20 mouse cellular contexts compared by ENCODE assay signal in the genomic region with DNA sequence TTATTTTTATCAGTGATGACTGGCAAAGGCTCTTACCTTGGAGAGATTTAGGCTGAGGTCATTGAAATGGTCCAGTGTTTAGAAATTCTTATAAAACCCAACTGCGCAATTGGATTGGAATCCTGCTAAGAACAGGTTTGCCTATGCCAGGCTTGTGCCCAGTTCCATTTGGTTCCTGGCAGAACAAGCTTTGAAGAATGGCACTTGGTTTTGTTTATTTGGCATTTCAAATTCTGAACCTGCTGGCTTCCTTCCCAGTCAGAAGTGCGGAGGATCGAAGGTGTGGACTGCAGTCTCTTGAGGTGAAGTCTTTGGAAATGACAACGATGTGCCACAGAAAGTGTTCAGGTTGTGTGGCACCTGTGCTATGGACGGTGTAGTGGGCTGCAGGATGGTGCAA.
DNase-seq lines count a peak whose midpoint lies in the region; ATAC-seq lines count a peak whose summit lies in the region.
"Had no signal": no experiment of that assay in that cellular context is flagged by ENCODE, and none has a peak within 500 bp of the region (broad histone marks: within the 10 kb centered on the region; RNA-seq: fewer than 3 reads in every experiment).

No protein-coding gene starts in this region.

- H3K9me3 ChIP-seq in kidney, embryonic 16.5 days (ENCODE audit: low read length): no peaks in the 10 kb centered on the region
- H3K9me3 ChIP-seq in limb, embryonic 10.5 days (replicated peaks): no peaks in the 10 kb centered on the region
- H3K9me3 ChIP-seq: embryonic facial prominence, embryonic 13.5 days; forebrain, embryonic 13.5 days; heart, embryonic 13.5 days; hindbrain, embryonic 15.5 days had no signal

- no peak for DNase-seq in cerebellum, postnatal 4 days (ENCODE audit: low spot score in 2 of 2)
- DNase-seq in cerebellum, adult 11-12 months: peak; percentile 88
- DNase-seq in cerebellum, adult 9-10 months: peak; percentile 94
- DNase-seq in cerebellum, postnatal 25 days: peak; percentile 78 to 81
- no peak for DNase-seq in right cerebral cortex, postnatal 4 days
- DNase-seq in limb, embryonic 10.5 days (ENCODE audit: low spot score): no peak
- DNase-seq: adrenal gland, postnatal 10 days; B cell, adult 2 months; gastrocnemius, postnatal 36 days; heart, adult 11 months; heart, postnatal 36 days had no signal

- WGBS in kidney, embryonic 16.5 days: 91% methylated on average over 5 of the region's 5 CpGs
- WGBS in limb, embryonic 10.5 days: 91% methylated on average over 5 of the region's 5 CpGs

- H3K27ac ChIP-seq in kidney, embryonic 16.5 days (ENCODE audit: low read length): no peak overlapping the region
- H3K27ac ChIP-seq in limb, embryonic 10.5 days: no peak overlapping the region
- H3K27ac ChIP-seq: embryonic facial prominence, embryonic 13.5 days; forebrain, embryonic 13.5 days; heart, embryonic 13.5 days; hindbrain, embryonic 15.5 days had no signal

- ATAC-seq in cerebellum, adult (ENCODE audit: insufficient number of reproducible peaks, low FRiP score, low TSS enrichment): peak; percentile 75
- no peak for ATAC-seq in kidney, embryonic 16.5 days (ENCODE audit: low FRiP score, low TSS enrichment)
- ATAC-seq: CD4-positive, CD25-positive, alpha-beta regulatory T cell, adult 4 months; forebrain, embryonic 13.5 days; intestine, embryonic 16.5 days had no signal

- no peak overlapping the region for H3K4me3 ChIP-seq in kidney, embryonic 16.5 days (ENCODE audit: low read length)
- H3K4me3 ChIP-seq in limb, embryonic 10.5 days: no peak overlapping the region
- H3K4me3 ChIP-seq: embryonic facial prominence, embryonic 13.5 days; forebrain, embryonic 13.5 days; heart, embryonic 13.5 days; hindbrain, embryonic 15.5 days had no signal

- no peak overlapping the region for H3K9ac ChIP-seq in kidney, embryonic 16.5 days (replicated peaks; ENCODE audit: low read length)
- H3K9ac ChIP-seq: embryonic facial prominence, embryonic 13.5 days; forebrain, embryonic 13.5 days; heart, embryonic 13.5 days; hindbrain, embryonic 15.5 days had no signal

- no peaks in the 10 kb centered on the region for H3K36me3 ChIP-seq in kidney, embryonic 16.5 days (ENCODE audit: insufficient read depth, low read length)
- no peaks in the 10 kb centered on the region for H3K36me3 ChIP-seq in limb, embryonic 10.5 days
- H3K36me3 ChIP-seq: embryonic facial prominence, embryonic 13.5 days; G1E; heart, embryonic 13.5 days; hindbrain, embryonic 15.5 days had no signal

- no peaks in the 10 kb centered on the region for H3K27me3 ChIP-seq in kidney, embryonic 16.5 days (ENCODE audit: insufficient read depth, low read length)
- H3K27me3 ChIP-seq in limb, embryonic 10.5 days (ENCODE audit: low read depth, poor library complexity, severe bottlenecking): no peaks in the 10 kb centered on the region
- H3K27me3 ChIP-seq: embryonic facial prominence, embryonic 13.5 days; forebrain, embryonic 13.5 days; heart, embryonic 13.5 days; hindbrain, embryonic 15.5 days had no signal

- H3K4me1 ChIP-seq in kidney, embryonic 16.5 days (ENCODE audit: insufficient read depth, low read length): no peaks in the 10 kb centered on the region
- no peaks in the 10 kb centered on the region for H3K4me1 ChIP-seq in limb, embryonic 10.5 days
- H3K4me1 ChIP-seq: embryonic facial prominence, embryonic 13.5 days; forebrain, embryonic 13.5 days; heart, embryonic 13.5 days had no signal

- no peak overlapping the region for H3K4me2 ChIP-seq in kidney, embryonic 16.5 days (replicated peaks; ENCODE audit: low read depth, low read length)
- H3K4me2 ChIP-seq: embryonic facial prominence, embryonic 13.5 days; forebrain, embryonic 13.5 days; heart, embryonic 13.5 days; hindbrain, embryonic 15.5 days had no signal

Comparison
In these comparisons a context has a peak if more than half of its experiments do, and no peak if none do; other contexts are left out.
1. DNase-seq: peak in cerebellum, adult 11-12 months (single experiment), cerebellum, adult 9-10 months (single experiment) and cerebellum, postnatal 25 days (2 of 2); none in cerebellum, postnatal 4 days (0 of 2), right cerebral cortex, postnatal 4 days (single experiment) and limb, embryonic 10.5 days (single experiment).